Mouse (Mus musculus): ENCODE data around the gene Guca1b. TPM values are rescaled to one million over a fixed set of nuclear protein-coding genes. Genes with fewer than 3 reads are reported as not detected.

The Guca1b gene
- polyA plus RNA-seq (2015; fragmentation: Nextera tagmentation; extraction: Ambion mirVana) = 0.13 and 0.17 TPM in 2 replicates

DNA sequence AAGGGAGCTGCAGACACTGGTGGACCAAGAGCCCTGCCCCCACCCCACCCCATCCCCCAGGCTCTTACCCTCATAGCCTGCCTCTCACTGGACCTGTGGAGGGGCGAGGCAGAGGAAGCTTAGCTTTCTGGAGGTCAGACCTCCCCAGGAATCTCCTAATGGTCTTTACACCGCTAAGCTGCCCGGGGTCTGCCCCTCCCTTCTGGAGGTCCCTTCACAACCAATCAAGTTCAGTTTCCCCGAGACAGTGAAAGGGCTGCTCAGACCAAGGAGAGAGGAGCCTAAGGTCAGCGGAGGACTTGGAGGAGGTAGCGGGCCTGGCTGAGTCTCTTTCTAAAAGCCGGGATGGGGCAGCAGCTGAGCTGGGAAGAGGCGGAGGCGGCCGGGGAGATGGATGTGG, at the start of gene Guca1b:
TSS of gene Guca1b (plus strand) at position 249 of the 400 bp plus-strand sequence.
- WGBS = 43% methylated on average over 10 of the region's 10 CpGs
- no peak for TF ChIP-seq CTCF (IDR thresholded peaks at IDR 0.05; ENCODE audit: low read depth)
- H3K4me1 ChIP-seq (replicated peaks; ENCODE audit: control insufficient read depth, insufficient read depth, low read length) = no peaks in the 10 kb centered on the region
- peaks cover 8% of the 10 kb centered on the region; the same call in 1 of the 2 replicates for H3K36me3 ChIP-seq (ENCODE audit: control insufficient read depth, insufficient read depth)
- no peak within 1 kb of the TSS for H3K4me3 ChIP-seq (ENCODE audit: low read depth, low read length)
- H3K4me2 ChIP-seq (replicated peaks; ENCODE audit: low read depth) = no peak within 1 kb of the TSS
- H3K9me3 ChIP-seq (ENCODE audit: control insufficient read depth) = no peaks in the 10 kb centered on the region
- no peaks in the 10 kb centered on the region for H3K27me3 ChIP-seq (replicated peaks; ENCODE audit: control insufficient read depth, insufficient read depth, low read length)
- no peak within 1 kb of the TSS for H3K9ac ChIP-seq (ENCODE audit: low read depth, low read length)
- ATAC-seq = no peak
- H3K27ac ChIP-seq (ENCODE audit: low read depth, low read length) = no peak within 1 kb of the TSS

DNA sequence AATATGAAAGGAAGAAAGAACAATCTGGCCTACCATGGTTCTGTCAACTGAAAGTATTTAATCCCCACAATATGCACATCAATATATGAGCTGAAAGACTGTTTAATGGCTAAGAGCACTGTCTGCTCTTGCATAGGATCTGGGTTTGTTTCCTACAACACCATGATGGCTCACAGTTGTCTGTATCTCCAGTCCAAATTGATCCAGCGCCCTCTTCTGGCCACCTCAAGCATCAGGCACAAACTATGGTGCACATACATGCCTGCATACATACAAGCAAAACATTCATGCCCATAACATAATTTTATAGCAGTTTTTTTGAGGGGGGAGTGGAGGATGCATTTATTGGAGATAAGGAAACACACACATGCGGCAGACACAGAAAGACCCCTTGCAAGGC, 42.1 kb upstream of the Guca1b start:
- TF ChIP-seq CTCF (IDR thresholded peaks at IDR 0.05; ENCODE audit: low read depth) = no peak
- no peaks in the 10 kb centered on the region for H3K4me1 ChIP-seq (replicated peaks; ENCODE audit: control insufficient read depth, insufficient read depth, low read length)
- H3K9me3 ChIP-seq (ENCODE audit: control insufficient read depth) = no peaks in the 10 kb centered on the region
- H3K4me2 ChIP-seq (replicated peaks; ENCODE audit: low read depth) = no peak overlapping the region
- WGBS = 85% methylated on average over 2 of the region's 2 CpGs
- H3K27ac ChIP-seq (ENCODE audit: low read depth, low read length) = no peak overlapping the region
- H3K9ac ChIP-seq (ENCODE audit: low read depth, low read length) = no peak overlapping the region
- H3K36me3 ChIP-seq (ENCODE audit: control insufficient read depth, insufficient read depth) = peaks cover 29% of the 10 kb centered on the region
- no peaks in the 10 kb centered on the region for H3K27me3 ChIP-seq (replicated peaks; ENCODE audit: control insufficient read depth, insufficient read depth, low read length)
- no peak overlapping the region for H3K4me3 ChIP-seq (ENCODE audit: low read depth, low read length)
- ATAC-seq = no peak

DNA sequence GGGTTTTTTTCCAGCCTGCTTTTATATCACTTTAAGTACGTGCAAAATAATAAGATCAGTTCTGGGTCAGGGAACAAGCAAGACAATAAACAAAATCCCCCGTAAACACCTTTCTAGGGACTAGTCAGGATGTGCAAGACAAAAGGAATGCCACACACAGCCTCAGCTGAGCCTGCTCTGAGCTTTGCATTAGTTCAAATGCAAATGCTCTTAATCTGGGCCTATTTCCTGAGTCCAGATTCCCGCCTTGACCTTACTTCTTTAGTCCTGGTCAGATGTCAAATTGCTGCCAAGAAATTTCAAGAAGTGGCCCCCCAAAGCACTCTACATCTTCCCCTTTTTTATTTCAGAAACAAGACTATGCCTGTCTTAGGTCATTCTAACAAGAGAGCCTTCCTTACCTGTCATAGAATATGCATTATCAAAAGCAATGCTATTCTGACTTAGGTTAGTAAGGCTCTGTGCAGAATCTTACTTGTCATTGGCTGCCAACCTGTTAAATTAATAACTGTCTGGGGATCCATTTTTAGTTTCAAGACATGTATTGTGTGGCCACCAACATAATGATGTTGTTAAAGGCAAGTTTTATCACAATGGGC, 35.4 kb upstream of the Guca1b start:
- Histone ChIP-seq H3K4me1 (replicated peaks; ENCODE audit: control insufficient read depth, insufficient read depth, low read length) (no peaks in the 10 kb centered on the region), H3K9me3 (ENCODE audit: control insufficient read depth) (peaks cover 7% of the 10 kb centered on the region; the same call in 1 of the 2 replicates), H3K36me3 (ENCODE audit: control insufficient read depth, insufficient read depth) (peaks cover 43% of the 10 kb centered on the region), H3K27ac (ENCODE audit: low read depth, low read length) (no peak overlapping the region), H3K4me2 (replicated peaks; ENCODE audit: low read depth) (no peak overlapping the region), H3K27me3 (replicated peaks; ENCODE audit: control insufficient read depth, insufficient read depth, low read length) (no peaks in the 10 kb centered on the region), H3K9ac (ENCODE audit: low read depth, low read length) (no peak overlapping the region), H3K4me3 (ENCODE audit: low read depth, low read length) (no peak overlapping the region)
- WGBS = 94% methylated on average over 3 of the region's 3 CpGs
- TF ChIP-seq CTCF (IDR thresholded peaks at IDR 0.05; ENCODE audit: low read depth) = no peak
- ATAC-seq = no peak

DNA sequence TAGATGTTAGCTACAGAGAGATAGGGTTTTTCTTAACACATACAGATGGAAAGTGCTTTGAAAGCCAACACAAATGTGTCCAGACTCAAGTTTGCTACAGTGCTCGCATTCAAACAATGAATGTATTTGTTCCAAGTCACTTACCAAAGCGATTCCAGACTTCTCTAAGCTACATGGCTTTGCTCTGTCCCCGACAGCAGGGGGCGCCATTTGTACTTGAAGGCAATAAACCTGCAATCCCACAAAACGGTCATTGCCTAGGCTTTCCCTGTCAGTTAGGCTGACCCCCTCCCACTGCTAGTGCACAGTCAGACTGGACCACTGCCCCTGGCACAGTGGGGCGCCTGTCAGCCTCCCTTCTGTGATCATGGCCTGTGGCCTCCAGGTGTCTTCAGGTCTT, 25.2 kb upstream of the Guca1b start:
- ATAC-seq = 0 out of 2 replicates have a peak, but pooled peaks have one; percentile 13
- H3K27ac ChIP-seq (ENCODE audit: low read depth, low read length) = no peak overlapping the region
- peak; percentile 75 for TF ChIP-seq CTCF (IDR thresholded peaks at IDR 0.05; ENCODE audit: low read depth)
- no peaks in the 10 kb centered on the region for H3K9me3 ChIP-seq (ENCODE audit: control insufficient read depth)
- H3K4me1 ChIP-seq (replicated peaks; ENCODE audit: control insufficient read depth, insufficient read depth, low read length) = no peaks in the 10 kb centered on the region
- no peak overlapping the region for H3K4me3 ChIP-seq (ENCODE audit: low read depth, low read length)
- no peak overlapping the region for H3K4me2 ChIP-seq (replicated peaks; ENCODE audit: low read depth)
- peaks cover 18% of the 10 kb centered on the region; the same call in 1 of the 2 replicates for H3K36me3 ChIP-seq (ENCODE audit: control insufficient read depth, insufficient read depth)
- 48% methylated on average over 6 of the region's 6 CpGs for WGBS
- no peaks in the 10 kb centered on the region for H3K27me3 ChIP-seq (replicated peaks; ENCODE audit: control insufficient read depth, insufficient read depth, low read length)
- no peak overlapping the region for H3K9ac ChIP-seq (ENCODE audit: low read depth, low read length)

DNA sequence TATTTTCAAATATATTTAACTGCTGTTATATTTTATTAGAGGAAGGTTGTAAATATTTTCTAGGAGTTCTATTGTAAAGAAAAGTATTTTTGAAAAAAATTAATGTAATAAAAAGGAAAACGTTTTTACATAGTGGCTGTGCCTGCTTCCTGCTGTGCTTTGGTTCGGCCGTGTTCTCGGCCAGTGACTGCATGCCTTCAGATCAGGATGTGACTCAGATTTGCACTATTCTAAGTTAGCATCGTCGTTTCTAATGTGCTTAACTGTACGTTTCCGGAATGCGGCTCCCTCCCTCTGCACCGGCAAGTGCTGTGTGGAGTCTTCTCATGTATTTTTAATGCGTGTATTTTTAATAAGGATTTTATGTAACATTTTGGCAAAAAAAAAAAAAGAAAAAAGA, 23.9 kb upstream of the Guca1b start:
- H3K4me2 ChIP-seq (replicated peaks; ENCODE audit: low read depth) = no peak overlapping the region
- no peak overlapping the region for H3K4me3 ChIP-seq (ENCODE audit: low read depth, low read length)
- no peak overlapping the region for H3K9ac ChIP-seq (ENCODE audit: low read depth, low read length)
- H3K36me3 ChIP-seq (ENCODE audit: control insufficient read depth, insufficient read depth) = 0 out of 2 replicates have a peak, but pooled peaks cover 9% of the 10 kb centered on the region
- WGBS = 83% methylated on average over 11 of the region's 11 CpGs
- H3K27ac ChIP-seq (ENCODE audit: low read depth, low read length) = no peak overlapping the region
- no peaks in the 10 kb centered on the region for H3K27me3 ChIP-seq (replicated peaks; ENCODE audit: control insufficient read depth, insufficient read depth, low read length)
- TF ChIP-seq CTCF (IDR thresholded peaks at IDR 0.05; ENCODE audit: low read depth) = no peak
- no peaks in the 10 kb centered on the region for H3K4me1 ChIP-seq (replicated peaks; ENCODE audit: control insufficient read depth, insufficient read depth, low read length)
- no peaks in the 10 kb centered on the region for H3K9me3 ChIP-seq (ENCODE audit: control insufficient read depth)
- no peak for ATAC-seq

DNA sequence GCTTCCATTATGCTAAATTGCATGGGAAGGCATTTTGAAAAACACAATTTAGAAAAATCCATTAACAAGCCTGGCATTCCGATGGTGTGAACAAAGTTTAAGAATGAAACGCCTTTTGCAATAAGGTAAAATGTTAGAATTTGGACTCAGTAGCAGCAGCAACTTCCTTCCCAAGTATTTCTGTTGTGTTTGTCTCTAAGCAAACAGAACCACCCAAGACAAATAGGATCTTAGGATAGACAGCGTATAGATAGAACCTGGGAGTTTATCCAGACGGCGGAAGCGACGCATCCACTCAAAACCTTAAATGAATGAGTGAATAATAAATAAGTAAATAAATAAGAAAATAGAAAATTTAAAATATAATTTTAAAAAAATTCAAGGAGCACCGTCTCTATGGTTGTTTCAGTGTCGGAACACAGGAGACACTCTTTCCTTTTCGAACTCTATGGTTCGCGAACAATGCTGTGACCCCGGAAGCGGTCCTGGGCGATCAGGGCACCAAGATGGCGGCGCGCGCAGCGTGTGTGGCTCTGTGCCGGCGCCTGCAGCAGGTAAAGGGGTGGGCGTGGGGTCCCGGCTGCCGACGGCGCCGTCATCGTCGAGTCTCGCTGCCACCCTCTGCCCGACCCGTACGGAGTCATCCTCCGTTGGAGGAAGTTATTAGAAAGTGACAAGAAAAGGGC, 16.6 kb upstream of the Guca1b start, which contains the start of gene Mrps10:
TSS of gene Mrps10 (plus strand) at position 487 of the 686 bp plus-strand sequence.
- peak within 1 kb of the TSS; percentile 84 for H3K4me3 ChIP-seq (ENCODE audit: low read depth, low read length)
- 0 out of 2 replicates have a peak within 1 kb of the TSS, but pooled peaks have one; percentile 7 for H3K27ac ChIP-seq (ENCODE audit: low read depth, low read length)
- 4% methylated on average over 35 of the region's 35 CpGs for WGBS
- H3K9ac ChIP-seq (ENCODE audit: low read depth, low read length) = peak within 1 kb of the TSS; percentile 70
- H3K27me3 ChIP-seq (replicated peaks; ENCODE audit: control insufficient read depth, insufficient read depth, low read length) = no peaks in the 10 kb centered on the region
- H3K36me3 ChIP-seq (ENCODE audit: control insufficient read depth, insufficient read depth) = peaks cover 12% of the 10 kb centered on the region
- ATAC-seq = peak; percentile 82
- H3K9me3 ChIP-seq (ENCODE audit: control insufficient read depth) = no peaks in the 10 kb centered on the region
- H3K4me2 ChIP-seq (replicated peaks; ENCODE audit: low read depth) = peak within 1 kb of the TSS; percentile 87
- H3K4me1 ChIP-seq (replicated peaks; ENCODE audit: control insufficient read depth, insufficient read depth, low read length) = no peaks in the 10 kb centered on the region
- TF ChIP-seq CTCF (IDR thresholded peaks at IDR 0.05; ENCODE audit: low read depth) = no peak
